Mouse (Mus musculus) heart, embryonic 13.5 days (tissue): ENCODE data around the gene Cdc14b. TPM values are rescaled to one million over a fixed set of nuclear protein-coding genes. Genes with fewer than 3 reads are reported as not detected.

Source experiments
- ATAC-seq: fragments of 200-750 bp; cut with Nextera tagmentation; 2 replicates; pipeline ENCODE4 v1.8.0; 2017; ENCODE audit warnings: moderate TSS enrichment; ENCODE audit not compliant: insufficient number of reproducible peaks, low FRiP score, low TSS enrichment; ENCODE audit errors: extremely low read depth
- H3K27ac ChIP-seq: fragments of 300-500 bp; sonication (generic); replicated peaks from 2 replicates; pipeline ENCODE4 v1.5.1; 2015; ENCODE audit warnings: moderate library complexity, mild to moderate bottlenecking, inconsistent platforms
- H3K27me3 ChIP-seq: fragments of 300-500 bp; sonication (generic); replicated peaks from 2 replicates; pipeline ENCODE4 v1.6.1; 2015; ENCODE audit warnings: mild to moderate bottlenecking, inconsistent platforms
- H3K36me3 ChIP-seq: fragments of 300-500 bp; sonication (generic); 2 replicates; pipeline ENCODE4 v1.6.1; 2015; ENCODE audit warnings: mild to moderate bottlenecking, inconsistent platforms
- H3K4me1 ChIP-seq: fragments of 300-500 bp; sonication (generic); 2 replicates; pipeline ENCODE4 v1.6.1; 2015; ENCODE audit warnings: inconsistent platforms
- H3K4me2 ChIP-seq: fragments of 300-500 bp; sonication (generic); 2 replicates; pipeline ENCODE4 v1.6.1; 2015; ENCODE audit warnings: inconsistent platforms, mild to moderate bottlenecking, moderate library complexity
- H3K4me3 ChIP-seq: fragments of 300-500 bp; sonication (generic); 2 replicates; pipeline ENCODE4 v1.5.1; 2015; ENCODE audit warnings: moderate library complexity, mild to moderate bottlenecking, inconsistent platforms
- H3K9ac ChIP-seq: fragments of 300-500 bp; sonication (generic); 2 replicates; pipeline ENCODE4 v1.6.1; 2015; ENCODE audit warnings: inconsistent platforms, mild to moderate bottlenecking, moderate library complexity
- H3K9me3 ChIP-seq: fragments of 300-500 bp; sonication (generic); 2 replicates; pipeline ENCODE4 v1.6.1; 2016; ENCODE audit warnings: inconsistent platforms
- WGBS: fragments of 180-500 bp; shearing (Covaris S2); methylation state at CpG from one replicate; pipeline ENCODE4 v1.1.7; 2015; ENCODE audit warnings: mixed read lengths; 5-methylcytosine and 5-hydroxymethylcytosine counted together
- polyA plus RNA-seq: library from polyadenylated mRNA; unstranded; fragments of >200 nt; fragmentation: Nextera tagmentation; extraction: Ambion mirVana; gene quantifications from 2 replicates; pipeline ENCODE4 v1.2.1, GENCODE M21; 2015

Cdc14b gene
- polyA plus RNA-seq, 1 experiment from 2014 or later = 17.4 TPM

- H3K4me2 ChIP-seq = peak overlapping the region; percentile 95
- H3K9me3 ChIP-seq = no peaks in the 10 kb centered on the region
- peak overlapping the region; percentile 91 for H3K9ac ChIP-seq
- peak; percentile 22 for ATAC-seq
- peak overlapping the region; percentile 94 for H3K4me3 ChIP-seq
- H3K27ac ChIP-seq = peak overlapping the region; percentile 96
- no peaks in the 10 kb centered on the region for H3K36me3 ChIP-seq
- H3K27me3 ChIP-seq = no peaks in the 10 kb centered on the region
- peaks cover 56% of the 10 kb centered on the region for H3K4me1 ChIP-seq
- under 1% methylated on average over 42 of the region's 42 CpGs for WGBS
Measured at GRCm38 (mm10) chr13:64152241-64152669, 122.8 kb downstream of the Cdc14b start.

GRCm38 (mm10) chr13:64150121-64150520, 125.0 kb downstream of the Cdc14b start:
- H3K4me2 ChIP-seq = peak overlapping the region; percentile 95
- peak overlapping the region; percentile 43; the same call in 1 of the 2 replicates for H3K27ac ChIP-seq
- peak overlapping the region; percentile 94 for H3K4me3 ChIP-seq
- H3K9ac ChIP-seq = no peak overlapping the region
- no peaks in the 10 kb centered on the region for H3K27me3 ChIP-seq
- H3K4me1 ChIP-seq = peaks cover 48% of the 10 kb centered on the region
- H3K36me3 ChIP-seq = no peaks in the 10 kb centered on the region; the same call in 1 of the 2 replicates
- no peaks in the 10 kb centered on the region for H3K9me3 ChIP-seq
- no peak for ATAC-seq
- 30% methylated on average over 5 of the region's 5 CpGs for WGBS

Other genes with a start within 250 kb of the Cdc14b start
- not detected in 2 replicates for gene Hsd17b3, start 186.1 kb downstream of the Cdc14b start, polyA plus RNA-seq
- gene Slc35d2, start 145.9 kb downstream of the Cdc14b start, polyA plus RNA-seq = 4.5 and 5.5 TPM in 2 replicates
- gene Zfp367, start 122.1 kb downstream of the Cdc14b start, polyA plus RNA-seq = 20.9 and 21.9 TPM in 2 replicates
- gene Habp4, start 113.5 kb downstream of the Cdc14b start, polyA plus RNA-seq = 50.1 and 53.9 TPM in 2 replicates
- 62.9 and 68.6 TPM in 2 replicates for gene Aaed1, start 37.4 kb upstream of the Cdc14b start, polyA plus RNA-seq
- gene Ctsl, start 95.6 kb upstream of the Cdc14b start, polyA plus RNA-seq = 257 and 294 TPM in 2 replicates
- 5.1 and 5.3 TPM in 2 replicates for gene Cdk20, start 157.0 kb upstream of the Cdc14b start, polyA plus RNA-seq
- not detected in 2 replicates for gene Fam240b, start 222.5 kb upstream of the Cdc14b start, polyA plus RNA-seq